Mouse (Mus musculus): ENCODE data around the gene Ice2. TPM values are rescaled to one million over a fixed set of nuclear protein-coding genes. Genes with fewer than 3 reads are reported as not detected.

The Ice2 gene
- polyA plus RNA-seq, 1 experiment from 2014 or later: 12.5 TPM

DNA sequence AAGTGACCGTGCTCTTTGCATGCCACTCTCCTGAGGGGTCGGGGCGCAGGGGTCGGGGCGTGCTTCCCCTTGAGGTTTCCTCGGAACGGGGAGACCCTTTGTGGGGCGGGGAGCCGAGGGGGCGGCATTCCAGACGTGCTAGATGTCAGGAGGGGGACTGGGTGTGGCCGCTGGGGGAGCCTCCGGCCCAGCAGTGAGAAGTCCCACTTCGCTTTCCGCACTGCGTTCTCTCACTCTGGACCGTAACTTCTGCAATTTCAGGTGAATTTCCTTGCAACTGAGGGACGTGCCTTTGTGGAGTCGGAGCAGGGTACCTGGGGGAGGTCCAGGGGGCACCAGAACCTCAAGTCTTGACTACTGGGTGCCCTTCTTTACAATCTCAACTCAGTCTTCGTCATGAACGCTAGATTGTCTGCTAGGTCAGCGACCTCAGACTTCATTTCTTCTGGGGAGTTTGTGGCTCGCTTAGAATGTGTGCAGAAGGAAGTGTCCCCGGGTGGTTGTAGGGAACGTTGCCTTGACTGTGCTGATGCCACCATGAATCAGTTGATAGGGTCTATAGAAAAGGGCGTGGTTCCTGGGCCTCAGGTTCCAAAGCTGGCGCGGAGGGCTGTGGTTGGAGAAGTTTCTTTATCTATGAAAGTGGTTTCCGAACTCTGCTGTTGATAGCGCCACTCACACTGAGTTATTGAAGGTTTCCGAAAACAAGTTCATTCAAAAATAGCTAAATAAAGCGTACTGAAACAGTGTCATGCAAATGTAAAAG is 56.4 kb downstream of the Ice2 start:
- Histone ChIP-seq H3K9me3 (ENCODE audit: control insufficient read depth, low read length) (no peaks in the 10 kb centered on the region), H3K27me3 (ENCODE audit: control insufficient read depth, insufficient read depth, low read length) (peaks cover 25% of the 10 kb centered on the region), H3K9ac (peak overlapping the region; percentile 60), H3K27ac (peak overlapping the region; percentile 83), H3K36me3 (replicated peaks; ENCODE audit: control insufficient read depth, insufficient read depth) (no peaks in the 10 kb centered on the region), H3K4me3 (replicated peaks; ENCODE audit: low read length) (peak overlapping the region; percentile 41), H3K4me1 (replicated peaks; ENCODE audit: control insufficient read depth, insufficient read depth, low read length) (0 out of 2 replicates have a peak, but pooled peaks cover 12% of the 10 kb centered on the region), H3K4me2 (replicated peaks) (peak overlapping the region; percentile 60)
- no peak for DNase-seq (ENCODE audit: low spot score)
- ATAC-seq (ENCODE audit: low FRiP score): peak; percentile 27; the same call in 1 of the 2 replicates
- WGBS: 9% methylated on average over 32 of the region's 32 CpGs

DNA sequence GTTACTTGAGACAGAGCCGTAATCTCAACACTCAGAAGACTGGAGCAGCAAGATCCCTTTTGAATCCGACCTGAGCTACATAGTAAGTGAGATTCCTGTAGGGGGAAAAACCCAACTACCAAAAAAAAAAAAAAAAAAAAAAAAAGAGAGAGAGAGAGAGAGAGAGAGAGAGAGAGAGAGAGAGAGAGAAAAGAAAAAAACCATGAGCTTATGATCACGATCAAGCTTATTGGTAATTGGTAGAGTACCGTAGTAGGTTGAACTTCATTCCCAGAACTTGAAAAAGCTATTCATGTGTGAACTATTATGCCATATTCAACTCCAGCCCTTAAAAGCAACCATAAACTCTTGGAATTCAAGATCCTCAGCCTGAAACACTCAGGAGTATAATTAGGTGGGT is 57.0 kb downstream of the Ice2 start:
- Histone ChIP-seq H3K4me1 (replicated peaks; ENCODE audit: control insufficient read depth, insufficient read depth, low read length) (0 out of 2 replicates have a peak, but pooled peaks cover 12% of the 10 kb centered on the region), H3K4me3 (replicated peaks; ENCODE audit: low read length) (peak overlapping the region; percentile 41), H3K9ac (no peak overlapping the region), H3K4me2 (replicated peaks) (peak overlapping the region; percentile 60), H3K27me3 (ENCODE audit: control insufficient read depth, insufficient read depth, low read length) (peaks cover 25% of the 10 kb centered on the region), H3K36me3 (replicated peaks; ENCODE audit: control insufficient read depth, insufficient read depth) (no peaks in the 10 kb centered on the region), H3K27ac (no peak overlapping the region), H3K9me3 (ENCODE audit: control insufficient read depth, low read length) (no peaks in the 10 kb centered on the region)
- DNase-seq (ENCODE audit: low spot score) (no peak), ATAC-seq (ENCODE audit: low FRiP score) (no peak)
- WGBS: 74% methylated on average over 4 of the region's 4 CpGs

DNA sequence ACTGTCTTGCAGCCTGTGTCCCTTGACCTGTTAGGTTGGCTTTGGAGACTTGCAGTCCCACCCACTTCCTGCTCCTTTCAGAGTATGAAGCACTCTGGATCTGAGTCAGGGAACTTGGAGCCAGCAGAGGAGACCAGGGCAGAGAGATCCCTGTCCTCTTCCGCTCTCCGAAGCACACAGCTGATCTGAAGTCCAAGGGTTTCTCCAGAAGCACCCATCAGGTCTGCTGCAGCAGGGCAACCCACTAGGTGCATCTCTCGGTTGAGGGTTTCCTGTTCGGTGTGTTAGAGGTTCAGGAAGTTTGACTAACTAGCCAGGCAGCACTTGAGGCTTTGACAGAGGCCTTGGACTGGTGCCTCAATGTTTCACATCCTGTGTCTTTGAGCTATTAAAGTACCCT is 57.7 kb downstream of the Ice2 start:
- Histone ChIP-seq H3K27me3 (ENCODE audit: control insufficient read depth, insufficient read depth, low read length) (peaks cover 25% of the 10 kb centered on the region), H3K27ac (peak overlapping the region; percentile 4), H3K9ac (no peak overlapping the region), H3K4me1 (replicated peaks; ENCODE audit: control insufficient read depth, insufficient read depth, low read length) (0 out of 2 replicates have a peak, but pooled peaks cover 12% of the 10 kb centered on the region), H3K4me3 (replicated peaks; ENCODE audit: low read length) (no peak overlapping the region), H3K4me2 (replicated peaks) (peak overlapping the region; percentile 60), H3K9me3 (ENCODE audit: control insufficient read depth, low read length) (no peaks in the 10 kb centered on the region), H3K36me3 (replicated peaks; ENCODE audit: control insufficient read depth, insufficient read depth) (no peaks in the 10 kb centered on the region)
- ATAC-seq (ENCODE audit: low FRiP score) (no peak), DNase-seq (ENCODE audit: low spot score) (no peak)
- WGBS: 82% methylated on average over 4 of the region's 4 CpGs

DNA sequence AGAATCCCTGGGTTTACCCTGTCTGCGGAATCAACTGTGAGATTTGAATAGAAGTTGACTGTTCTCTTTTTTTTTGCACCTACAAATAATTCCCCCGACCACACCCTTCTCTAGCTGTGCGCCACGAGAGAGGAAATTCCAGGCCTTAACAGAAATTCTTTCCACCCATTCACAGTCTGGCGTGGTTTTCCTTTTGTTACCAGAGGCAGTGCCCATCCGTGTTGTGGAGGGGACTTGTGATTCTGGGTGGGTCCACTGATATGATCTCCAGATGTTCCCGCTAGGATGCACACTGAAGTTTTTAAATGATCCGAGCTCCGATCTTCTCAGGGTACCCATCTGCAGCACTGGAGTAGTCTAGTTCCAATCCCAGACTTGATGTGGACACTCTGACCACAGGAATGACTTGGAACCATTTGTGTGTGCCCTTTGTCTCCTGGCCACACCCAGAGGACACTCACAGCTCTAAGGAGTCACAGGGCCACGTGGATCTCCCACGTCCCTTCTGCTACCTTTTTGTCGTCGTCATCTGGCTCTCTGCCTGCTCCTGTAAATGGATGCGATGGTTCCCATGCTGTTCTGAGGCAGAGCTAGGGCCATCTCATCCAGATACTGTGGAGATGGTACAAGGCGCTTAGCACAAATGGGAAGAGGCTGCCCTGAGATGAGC is 58.8 kb downstream of the Ice2 start:
- Histone ChIP-seq H3K4me3 (replicated peaks; ENCODE audit: low read length) (no peak overlapping the region), H3K4me2 (replicated peaks) (no peak overlapping the region), H3K9me3 (ENCODE audit: control insufficient read depth, low read length) (no peaks in the 10 kb centered on the region), H3K27me3 (ENCODE audit: control insufficient read depth, insufficient read depth, low read length) (peaks cover 25% of the 10 kb centered on the region), H3K36me3 (replicated peaks; ENCODE audit: control insufficient read depth, insufficient read depth) (no peaks in the 10 kb centered on the region), H3K9ac (no peak overlapping the region), H3K27ac (no peak overlapping the region), H3K4me1 (replicated peaks; ENCODE audit: control insufficient read depth, insufficient read depth, low read length) (0 out of 2 replicates have a peak, but pooled peaks cover 12% of the 10 kb centered on the region)
- DNase-seq (ENCODE audit: low spot score): no peak
- ATAC-seq (ENCODE audit: low FRiP score): no peak
- WGBS: 83% methylated on average over 15 of the region's 15 CpGs

DNA sequence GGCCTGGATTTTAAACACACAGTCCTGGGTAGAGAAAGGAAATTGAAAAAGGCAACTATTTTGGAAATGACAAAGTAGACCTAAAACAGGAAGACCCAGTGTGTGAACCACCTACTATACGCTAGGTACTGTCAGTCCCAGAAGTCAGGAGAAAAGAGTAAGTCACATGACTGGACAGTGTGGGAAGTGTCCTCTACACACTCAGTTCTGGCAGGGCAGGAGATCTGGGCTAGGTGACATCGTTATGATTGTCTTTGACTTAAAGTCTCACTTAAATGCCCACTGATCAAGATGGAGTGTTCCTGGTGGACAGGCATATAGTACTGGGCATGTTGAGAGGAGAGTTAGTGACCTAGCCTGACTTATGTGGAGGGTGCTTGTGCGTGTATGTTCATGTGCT is 59.4 kb downstream of the Ice2 start:
- no peak overlapping the region for H3K4me2 ChIP-seq (replicated peaks)
- H3K36me3 ChIP-seq (replicated peaks; ENCODE audit: control insufficient read depth, insufficient read depth): no peaks in the 10 kb centered on the region
- ATAC-seq (ENCODE audit: low FRiP score) (no peak), DNase-seq (ENCODE audit: low spot score) (no peak)
- no peak overlapping the region for H3K4me3 ChIP-seq (replicated peaks; ENCODE audit: low read length)
- no peaks in the 10 kb centered on the region for H3K9me3 ChIP-seq (ENCODE audit: control insufficient read depth, low read length)
- H3K4me1 ChIP-seq (replicated peaks; ENCODE audit: control insufficient read depth, insufficient read depth, low read length): 0 out of 2 replicates have a peak, but pooled peaks cover 12% of the 10 kb centered on the region
- peaks cover 25% of the 10 kb centered on the region for H3K27me3 ChIP-seq (ENCODE audit: control insufficient read depth, insufficient read depth, low read length)
- 90% methylated on average over 3 of the region's 3 CpGs for WGBS
- H3K27ac ChIP-seq: no peak overlapping the region
- H3K9ac ChIP-seq: no peak overlapping the region

DNA sequence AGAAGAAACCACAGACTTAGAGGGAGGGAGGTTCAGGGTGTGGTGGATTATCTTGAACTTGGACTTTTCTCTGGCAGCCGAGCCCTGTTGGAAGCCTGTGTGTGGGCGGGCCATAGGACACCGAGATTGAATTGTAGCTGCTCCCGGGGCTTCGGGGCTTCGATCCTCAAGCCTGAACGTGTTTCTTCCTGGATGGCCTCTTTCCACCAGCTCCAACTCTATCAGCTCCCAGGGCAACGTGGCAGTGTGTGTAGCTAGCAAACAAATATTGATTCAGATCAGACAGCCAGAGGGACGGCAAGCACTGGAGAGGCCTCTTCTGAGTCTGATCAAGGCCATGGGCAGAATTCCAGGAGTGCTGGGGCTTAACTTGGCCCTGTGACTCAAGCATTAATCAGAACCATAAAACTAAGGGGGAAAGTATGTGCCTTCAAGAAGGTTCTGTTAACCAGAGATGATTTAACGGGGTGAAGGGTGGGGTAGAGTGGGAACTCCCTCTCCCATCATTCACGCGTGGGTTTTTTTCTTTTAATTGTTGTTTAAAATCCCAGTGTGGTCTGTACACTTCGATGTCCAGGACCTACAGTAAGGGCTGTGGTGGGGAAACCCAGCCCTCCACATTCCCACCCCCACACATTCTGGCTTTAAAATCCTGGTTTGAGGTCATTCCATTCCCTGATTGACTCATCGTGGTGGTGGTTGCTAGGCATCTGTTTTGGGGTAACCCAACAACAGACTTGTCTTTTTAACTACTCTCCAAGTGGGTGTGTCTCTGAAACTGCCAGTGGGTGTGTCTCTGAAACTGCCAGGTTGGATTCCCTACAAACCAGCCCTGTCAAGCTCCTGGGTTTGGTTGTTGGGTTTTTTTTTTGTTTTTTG is 60.3 kb downstream of the Ice2 start:
- Histone ChIP-seq H3K4me1 (replicated peaks; ENCODE audit: control insufficient read depth, insufficient read depth, low read length) (0 out of 2 replicates have a peak, but pooled peaks cover 9% of the 10 kb centered on the region), H3K4me2 (replicated peaks) (peak overlapping the region; percentile 14; the same call in 1 of the 2 replicates), H3K9me3 (ENCODE audit: control insufficient read depth, low read length) (no peaks in the 10 kb centered on the region), H3K27ac (no peak overlapping the region; the same call in 1 of the 2 replicates), H3K27me3 (ENCODE audit: control insufficient read depth, insufficient read depth, low read length) (peaks cover 21% of the 10 kb centered on the region), H3K9ac (no peak overlapping the region), H3K4me3 (replicated peaks; ENCODE audit: low read length) (no peak overlapping the region), H3K36me3 (replicated peaks; ENCODE audit: control insufficient read depth, insufficient read depth) (no peaks in the 10 kb centered on the region)
- WGBS: 60% methylated on average over 14 of the region's 14 CpGs
- DNase-seq (ENCODE audit: low spot score) (no peak), ATAC-seq (ENCODE audit: low FRiP score) (no peak)

DNA sequence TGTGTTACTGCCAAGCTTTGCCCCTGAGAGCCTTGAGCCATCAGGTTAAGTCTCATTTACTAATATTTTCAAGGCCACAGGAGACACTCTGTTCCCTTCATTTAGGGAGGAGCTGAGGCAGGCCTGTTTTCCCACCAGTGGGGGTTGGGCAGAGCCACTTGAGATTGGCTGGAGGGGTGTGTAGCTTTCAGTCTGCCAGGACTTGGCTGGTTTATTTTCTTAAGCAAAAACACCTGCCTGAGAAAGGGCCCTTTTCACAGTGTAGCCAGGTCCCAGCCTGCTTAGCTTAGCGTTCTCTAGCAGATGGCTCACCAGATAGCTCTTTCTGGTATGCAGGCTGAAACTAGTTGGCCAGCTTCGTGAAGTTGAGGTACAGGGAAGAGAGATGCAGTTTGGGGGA is 61.3 kb downstream of the Ice2 start:
- DNase-seq (ENCODE audit: low spot score) (no peak), ATAC-seq (ENCODE audit: low FRiP score) (no peak)
- Histone ChIP-seq H3K9me3 (ENCODE audit: control insufficient read depth, low read length) (no peaks in the 10 kb centered on the region), H3K4me1 (replicated peaks; ENCODE audit: control insufficient read depth, insufficient read depth, low read length) (no peaks in the 10 kb centered on the region), H3K36me3 (replicated peaks; ENCODE audit: control insufficient read depth, insufficient read depth) (no peaks in the 10 kb centered on the region), H3K4me2 (replicated peaks) (no peak overlapping the region), H3K4me3 (replicated peaks; ENCODE audit: low read length) (no peak overlapping the region), H3K27ac (no peak overlapping the region), H3K9ac (no peak overlapping the region), H3K27me3 (ENCODE audit: control insufficient read depth, insufficient read depth, low read length) (peaks cover 14% of the 10 kb centered on the region)
- 74% methylated on average over 2 of the region's 2 CpGs for WGBS

DNA sequence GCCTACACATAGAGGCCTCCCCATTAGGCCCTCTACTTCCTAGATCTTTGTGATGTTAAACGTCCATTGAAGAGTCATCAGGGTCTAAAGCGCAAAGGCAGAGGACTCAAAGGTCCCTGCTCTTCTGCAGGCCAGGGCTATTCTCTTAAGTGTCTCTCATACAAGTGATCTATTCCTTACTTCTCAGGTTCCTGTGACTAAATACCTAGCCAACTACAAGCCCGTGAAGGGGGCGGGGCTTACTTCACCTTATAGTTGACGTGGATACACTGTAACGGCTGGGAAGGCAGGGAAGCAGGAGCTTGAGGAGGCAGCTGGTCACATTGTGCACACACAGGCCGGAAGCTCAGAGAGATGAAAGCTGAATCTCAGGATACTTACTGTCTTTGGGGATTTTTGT is 62.2 kb downstream of the Ice2 start:
- 90% methylated on average over 7 of the region's 7 CpGs for WGBS
- H3K27me3 ChIP-seq (ENCODE audit: control insufficient read depth, insufficient read depth, low read length): peaks cover 6% of the 10 kb centered on the region; the same call in 1 of the 2 replicates
- H3K4me2 ChIP-seq (replicated peaks): no peak overlapping the region
- ATAC-seq (ENCODE audit: low FRiP score) (no peak), DNase-seq (ENCODE audit: low spot score) (no peak)
- H3K36me3 ChIP-seq (replicated peaks; ENCODE audit: control insufficient read depth, insufficient read depth): no peaks in the 10 kb centered on the region
- H3K9me3 ChIP-seq (ENCODE audit: control insufficient read depth, low read length): no peaks in the 10 kb centered on the region
- no peak overlapping the region for H3K9ac ChIP-seq
- H3K27ac ChIP-seq: no peak overlapping the region
- no peaks in the 10 kb centered on the region for H3K4me1 ChIP-seq (replicated peaks; ENCODE audit: control insufficient read depth, insufficient read depth, low read length)
- no peak overlapping the region for H3K4me3 ChIP-seq (replicated peaks; ENCODE audit: low read length)

DNA sequence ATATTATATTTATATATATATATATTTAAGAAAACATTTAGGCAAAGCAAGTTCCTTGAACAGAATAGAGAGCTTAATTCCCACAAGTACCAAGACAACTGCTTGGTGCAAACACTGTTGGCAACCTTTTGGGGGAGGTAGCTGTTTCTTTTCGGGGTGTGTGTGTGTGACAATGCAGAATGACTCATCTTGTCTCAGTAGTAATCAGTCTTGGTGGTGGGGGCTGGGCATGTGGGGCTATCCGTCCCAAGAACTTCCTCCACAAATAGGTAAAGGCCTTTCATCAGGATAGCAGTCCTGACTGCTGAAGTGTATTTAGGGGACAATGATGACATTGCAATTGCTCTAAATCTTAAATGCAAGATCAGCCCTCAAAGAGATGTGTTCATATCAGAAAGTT is 65.3 kb downstream of the Ice2 start:
- ATAC-seq (ENCODE audit: low FRiP score) (no peak), DNase-seq (ENCODE audit: low spot score) (no peak)
- no peak overlapping the region for H3K4me3 ChIP-seq (replicated peaks; ENCODE audit: low read length)
- H3K27ac ChIP-seq: no peak overlapping the region
- H3K9me3 ChIP-seq (ENCODE audit: control insufficient read depth, low read length): no peaks in the 10 kb centered on the region
- H3K27me3 ChIP-seq (ENCODE audit: control insufficient read depth, insufficient read depth, low read length): no peaks in the 10 kb centered on the region
- 82% methylated on average over 2 of the region's 2 CpGs for WGBS
- H3K4me1 ChIP-seq (replicated peaks; ENCODE audit: control insufficient read depth, insufficient read depth, low read length): no peaks in the 10 kb centered on the region
- no peak overlapping the region for H3K4me2 ChIP-seq (replicated peaks)
- no peak overlapping the region for H3K9ac ChIP-seq
- H3K36me3 ChIP-seq (replicated peaks; ENCODE audit: control insufficient read depth, insufficient read depth): no peaks in the 10 kb centered on the region

All from hindbrain, embryonic 14.5 days (tissue).